Mouse (Mus musculus): ENCODE data around the gene Lgr6. TPM values are rescaled to one million over a fixed set of nuclear protein-coding genes. Genes with fewer than 3 reads are reported as not detected.

Gene Lgr6
- polyA plus RNA-seq, 1 experiment from 2014 or later, result 0.76 TPM

DNA sequence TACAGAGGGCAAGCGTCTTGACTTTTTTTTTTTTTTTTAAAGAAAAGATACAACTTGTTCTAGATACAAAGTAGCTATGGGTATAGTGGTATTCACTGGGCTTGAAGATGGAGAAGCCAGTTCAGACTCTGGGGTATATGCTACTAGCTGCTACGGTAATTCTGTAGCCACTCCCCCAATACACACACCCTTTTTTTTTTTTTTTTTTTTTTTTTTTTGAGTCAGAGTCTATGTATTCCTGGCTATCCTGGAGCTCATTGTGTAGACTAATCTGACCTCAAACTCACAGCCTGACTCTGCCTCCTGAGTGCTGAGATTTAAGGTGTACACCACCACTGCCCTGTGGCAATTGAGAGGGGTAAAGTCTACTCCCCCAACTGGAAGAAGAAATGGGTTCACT is 37.4 kb upstream of the Lgr6 start:
- Histone ChIP-seq H3K9me3 (ENCODE audit: low read length) (no peaks in the 10 kb centered on the region), H3K27me3 (ENCODE audit: insufficient read depth, low read length) (no peaks in the 10 kb centered on the region), H3K9ac (replicated peaks; ENCODE audit: low read length) (no peak overlapping the region), H3K36me3 (ENCODE audit: insufficient read depth, low read length) (no peaks in the 10 kb centered on the region), H3K4me1 (ENCODE audit: insufficient read depth, low read length) (no peaks in the 10 kb centered on the region; the same call in 1 of the 2 replicates), H3K4me3 (ENCODE audit: low read length) (no peak overlapping the region), H3K27ac (ENCODE audit: low read length) (no peak overlapping the region), H3K4me2 (replicated peaks; ENCODE audit: low read depth, low read length) (no peak overlapping the region)
- no peak for ATAC-seq (ENCODE audit: low FRiP score, low TSS enrichment)
- 60% methylated on average over 2 of the region's 2 CpGs for WGBS

GRCm38 (mm10) chr1:135139906-135140305 is 34.8 kb upstream of the Lgr6 start:
- Histone ChIP-seq H3K4me1 (ENCODE audit: insufficient read depth, low read length) (no peaks in the 10 kb centered on the region), H3K9ac (replicated peaks; ENCODE audit: low read length) (no peak overlapping the region), H3K27me3 (ENCODE audit: insufficient read depth, low read length) (no peaks in the 10 kb centered on the region), H3K36me3 (ENCODE audit: insufficient read depth, low read length) (no peaks in the 10 kb centered on the region), H3K4me3 (ENCODE audit: low read length) (no peak overlapping the region), H3K4me2 (replicated peaks; ENCODE audit: low read depth, low read length) (no peak overlapping the region), H3K9me3 (ENCODE audit: low read length) (no peaks in the 10 kb centered on the region), H3K27ac (ENCODE audit: low read length) (no peak overlapping the region)
- no peak for ATAC-seq (ENCODE audit: low FRiP score, low TSS enrichment)
- WGBS, result 63% methylated on average over 2 of the region's 2 CpGs

- Histone ChIP-seq H3K4me1 (ENCODE audit: insufficient read depth, low read length) (peaks cover 9% of the 10 kb centered on the region; the same call in 1 of the 2 replicates), H3K36me3 (ENCODE audit: insufficient read depth, low read length) (no peaks in the 10 kb centered on the region), H3K4me2 (replicated peaks; ENCODE audit: low read depth, low read length) (no peak overlapping the region), H3K4me3 (ENCODE audit: low read length) (no peak overlapping the region), H3K27ac (ENCODE audit: low read length) (no peak overlapping the region), H3K27me3 (ENCODE audit: insufficient read depth, low read length) (no peaks in the 10 kb centered on the region), H3K9ac (replicated peaks; ENCODE audit: low read length) (no peak overlapping the region), H3K9me3 (ENCODE audit: low read length) (no peaks in the 10 kb centered on the region)
- WGBS, result 3% methylated on average over 1 of the region's 1 CpGs
- no peak for ATAC-seq (ENCODE audit: low FRiP score, low TSS enrichment)
Observed at GRCm38 (mm10) chr1:135136500-135136899, 31.4 kb upstream of the Lgr6 start.

DNA sequence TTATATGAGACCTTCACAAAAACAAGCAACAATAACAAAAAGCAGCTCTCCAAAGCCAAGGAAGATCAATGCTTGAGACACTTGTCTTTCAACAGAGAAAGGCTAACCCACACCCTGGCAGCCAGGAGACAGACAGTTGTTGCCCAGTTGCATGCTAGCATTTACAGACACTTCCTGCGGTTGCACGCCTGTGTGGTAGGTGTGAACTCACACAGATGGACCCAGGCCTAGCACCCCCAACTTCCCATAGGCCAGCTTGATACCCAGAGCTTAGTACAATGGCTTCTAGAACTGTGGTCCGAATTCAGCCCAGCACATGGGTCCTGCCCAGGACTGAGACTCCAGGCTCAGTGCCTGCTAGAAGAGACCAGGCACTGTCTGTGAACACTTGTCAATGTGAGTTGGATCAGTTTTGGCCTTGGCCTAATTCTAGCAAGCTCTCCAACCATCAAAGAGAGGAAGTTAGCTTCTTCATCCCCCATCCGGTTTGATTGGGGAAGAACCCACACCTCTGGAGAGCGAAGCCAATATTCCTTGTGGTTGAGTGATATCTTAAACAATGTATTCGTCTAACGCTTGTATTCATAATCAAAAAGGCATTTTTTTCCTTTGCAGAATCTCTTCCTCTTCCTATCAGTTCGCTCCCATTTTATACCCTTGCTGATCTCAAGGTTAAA is 30.2 kb upstream of the Lgr6 start:
- no peak overlapping the region for H3K27ac ChIP-seq (ENCODE audit: low read length)
- H3K4me3 ChIP-seq (ENCODE audit: low read length), result no peak overlapping the region
- ATAC-seq (ENCODE audit: low FRiP score, low TSS enrichment), result no peak
- no peaks in the 10 kb centered on the region for H3K36me3 ChIP-seq (ENCODE audit: insufficient read depth, low read length)
- no peaks in the 10 kb centered on the region for H3K27me3 ChIP-seq (ENCODE audit: insufficient read depth, low read length)
- WGBS, result 90% methylated on average over 8 of the region's 8 CpGs
- peaks cover 15% of the 10 kb centered on the region; the same call in 1 of the 2 replicates for H3K4me1 ChIP-seq (ENCODE audit: insufficient read depth, low read length)
- H3K4me2 ChIP-seq (replicated peaks; ENCODE audit: low read depth, low read length), result no peak overlapping the region
- no peak overlapping the region for H3K9ac ChIP-seq (replicated peaks; ENCODE audit: low read length)
- H3K9me3 ChIP-seq (ENCODE audit: low read length), result no peaks in the 10 kb centered on the region

- Histone ChIP-seq H3K4me3 (ENCODE audit: low read length) (no peak overlapping the region), H3K4me1 (ENCODE audit: insufficient read depth, low read length) (peaks cover 19% of the 10 kb centered on the region; the same call in 1 of the 2 replicates), H3K9ac (replicated peaks; ENCODE audit: low read length) (no peak overlapping the region), H3K27me3 (ENCODE audit: insufficient read depth, low read length) (no peaks in the 10 kb centered on the region), H3K27ac (ENCODE audit: low read length) (no peak overlapping the region), H3K4me2 (replicated peaks; ENCODE audit: low read depth, low read length) (no peak overlapping the region), H3K9me3 (ENCODE audit: low read length) (no peaks in the 10 kb centered on the region), H3K36me3 (ENCODE audit: insufficient read depth, low read length) (no peaks in the 10 kb centered on the region)
- no peak for ATAC-seq (ENCODE audit: low FRiP score, low TSS enrichment)
- 78% methylated on average over 10 of the region's 10 CpGs for WGBS
Observed at GRCm38 (mm10) chr1:135133678-135134435, 28.8 kb upstream of the Lgr6 start.

DNA sequence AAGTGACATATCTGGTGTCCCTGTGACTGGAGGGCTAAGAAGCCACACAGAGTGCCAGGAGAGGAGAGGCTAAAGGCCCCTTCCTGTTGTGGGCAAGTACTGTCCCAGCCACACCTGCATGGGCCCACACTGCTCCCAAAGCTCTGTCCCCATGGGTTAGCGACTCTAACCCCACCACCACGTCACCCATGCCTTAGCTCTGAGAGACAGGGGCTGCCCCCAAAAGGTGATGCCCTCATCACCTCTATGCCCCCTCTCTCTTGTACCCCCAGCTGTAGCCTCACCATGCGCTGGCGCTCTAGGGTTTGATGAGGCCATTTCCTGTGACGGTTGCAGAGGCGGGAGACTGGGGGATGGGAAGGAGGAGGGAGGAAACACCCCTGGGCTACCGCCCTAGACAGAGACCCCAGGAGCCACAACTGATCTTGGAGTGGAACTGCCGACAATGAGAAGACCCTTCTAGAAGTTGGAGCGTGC is 27.9 kb upstream of the Lgr6 start:
- H3K36me3 ChIP-seq (ENCODE audit: insufficient read depth, low read length), result no peaks in the 10 kb centered on the region
- peaks cover 22% of the 10 kb centered on the region for H3K4me1 ChIP-seq (ENCODE audit: insufficient read depth, low read length)
- no peaks in the 10 kb centered on the region for H3K27me3 ChIP-seq (ENCODE audit: insufficient read depth, low read length)
- no peak overlapping the region for H3K4me2 ChIP-seq (replicated peaks; ENCODE audit: low read depth, low read length)
- H3K9me3 ChIP-seq (ENCODE audit: low read length), result no peaks in the 10 kb centered on the region
- 80% methylated on average over 9 of the region's 9 CpGs for WGBS
- no peak overlapping the region for H3K27ac ChIP-seq (ENCODE audit: low read length)
- no peak overlapping the region for H3K4me3 ChIP-seq (ENCODE audit: low read length)
- ATAC-seq (ENCODE audit: low FRiP score, low TSS enrichment), result no peak
- H3K9ac ChIP-seq (replicated peaks; ENCODE audit: low read length), result no peak overlapping the region

- Histone ChIP-seq H3K4me2 (replicated peaks; ENCODE audit: low read depth, low read length) (no peak within 1 kb of the TSS), H3K27me3 (ENCODE audit: insufficient read depth, low read length) (no peaks in the 10 kb centered on the region), H3K36me3 (ENCODE audit: insufficient read depth, low read length) (no peaks in the 10 kb centered on the region), H3K4me3 (ENCODE audit: low read length) (no peak within 1 kb of the TSS), H3K9ac (replicated peaks; ENCODE audit: low read length) (no peak within 1 kb of the TSS), H3K27ac (ENCODE audit: low read length) (peak within 1 kb of the TSS; percentile 46; the same call in 1 of the 2 replicates), H3K9me3 (ENCODE audit: low read length) (no peaks in the 10 kb centered on the region), H3K4me1 (ENCODE audit: insufficient read depth, low read length) (peaks cover 26% of the 10 kb centered on the region)
- WGBS, result 33% methylated on average over 10 of the region's 10 CpGs
- 0 out of 2 replicates have a peak, but pooled peaks have one; percentile 14 for ATAC-seq (ENCODE audit: low FRiP score, low TSS enrichment)
Observed at GRCm38 (mm10) chr1:135132473-135132872, 27.4 kb upstream of the Lgr6 start, which contains the start of gene Ptpn7. Gene Ptpn7 (plus strand): TSS chr1:135132700.

DNA sequence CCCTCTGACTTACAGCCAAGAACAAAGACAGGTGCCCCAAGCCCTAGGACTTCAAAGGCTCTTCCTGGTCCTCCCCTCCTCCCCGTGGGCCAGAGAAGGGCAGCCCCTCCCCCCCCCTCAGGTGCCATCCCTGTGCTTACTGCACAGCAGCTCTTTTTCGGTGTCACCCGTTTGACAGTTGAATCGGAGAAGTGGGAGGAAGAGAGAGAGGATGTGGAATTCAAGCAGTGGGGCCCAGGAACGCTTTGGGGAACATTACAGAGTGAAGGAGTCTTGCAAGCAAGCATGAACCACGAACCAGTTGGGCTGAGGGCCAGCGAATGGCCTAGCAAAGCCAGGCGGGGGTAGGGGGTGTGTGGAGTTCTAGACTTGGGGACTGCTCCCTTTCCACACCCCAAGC is 26.5 kb upstream of the Lgr6 start:
- Histone ChIP-seq H3K4me1 (ENCODE audit: insufficient read depth, low read length) (peaks cover 33% of the 10 kb centered on the region), H3K27me3 (ENCODE audit: insufficient read depth, low read length) (no peaks in the 10 kb centered on the region), H3K4me3 (ENCODE audit: low read length) (no peak overlapping the region), H3K27ac (ENCODE audit: low read length) (peak overlapping the region; percentile 46; the same call in 1 of the 2 replicates), H3K4me2 (replicated peaks; ENCODE audit: low read depth, low read length) (no peak overlapping the region), H3K36me3 (ENCODE audit: insufficient read depth, low read length) (no peaks in the 10 kb centered on the region), H3K9me3 (ENCODE audit: low read length) (no peaks in the 10 kb centered on the region), H3K9ac (replicated peaks; ENCODE audit: low read length) (peak overlapping the region; percentile 23; the same call in 1 of the 2 replicates)
- no peak for ATAC-seq (ENCODE audit: low FRiP score, low TSS enrichment)
- 45% methylated on average over 8 of the region's 8 CpGs for WGBS

DNA sequence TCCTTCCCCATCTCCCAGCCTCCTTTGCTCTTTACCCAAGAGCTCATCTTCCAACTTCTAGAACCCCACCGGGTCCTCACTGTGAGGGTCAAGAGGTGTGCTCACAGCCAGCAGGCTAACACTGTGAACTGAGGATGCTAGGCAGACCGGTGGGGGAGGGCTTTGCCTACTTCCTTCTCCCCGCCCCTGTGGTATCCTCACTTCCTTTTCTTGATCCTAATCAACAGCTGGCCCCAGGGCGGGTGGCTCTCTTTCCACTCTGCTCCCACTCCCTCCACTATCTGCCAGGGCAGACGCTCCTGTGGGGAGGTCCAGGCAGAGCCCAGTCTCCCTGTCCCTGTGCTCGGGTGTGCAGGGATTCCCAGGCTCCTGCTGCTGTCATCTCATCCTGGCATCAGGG is 26.0 kb upstream of the Lgr6 start:
- Histone ChIP-seq H3K27me3 (ENCODE audit: insufficient read depth, low read length) (no peaks in the 10 kb centered on the region), H3K9me3 (ENCODE audit: low read length) (no peaks in the 10 kb centered on the region), H3K4me3 (ENCODE audit: low read length) (no peak overlapping the region), H3K9ac (replicated peaks; ENCODE audit: low read length) (peak overlapping the region; percentile 23; the same call in 1 of the 2 replicates), H3K4me1 (ENCODE audit: insufficient read depth, low read length) (peaks cover 38% of the 10 kb centered on the region), H3K36me3 (ENCODE audit: insufficient read depth, low read length) (no peaks in the 10 kb centered on the region), H3K27ac (ENCODE audit: low read length) (peak overlapping the region; percentile 46; the same call in 1 of the 2 replicates), H3K4me2 (replicated peaks; ENCODE audit: low read depth, low read length) (no peak overlapping the region)
- 25% methylated on average over 6 of the region's 6 CpGs for WGBS
- 0 out of 2 replicates have a peak, but pooled peaks have one; percentile 17 for ATAC-seq (ENCODE audit: low FRiP score, low TSS enrichment)
